Mouse (Mus musculus) yolk sac, embryonic 10.5 days (tissue): ENCODE results near the gene Lrrc49.

Experiments
- DNase-seq: peaks from one replicate; pipeline ENCODE4 v3.0.0-alpha.2; 2017; ENCODE audit warnings: low spot score

Gene Lrrc49

DNA sequence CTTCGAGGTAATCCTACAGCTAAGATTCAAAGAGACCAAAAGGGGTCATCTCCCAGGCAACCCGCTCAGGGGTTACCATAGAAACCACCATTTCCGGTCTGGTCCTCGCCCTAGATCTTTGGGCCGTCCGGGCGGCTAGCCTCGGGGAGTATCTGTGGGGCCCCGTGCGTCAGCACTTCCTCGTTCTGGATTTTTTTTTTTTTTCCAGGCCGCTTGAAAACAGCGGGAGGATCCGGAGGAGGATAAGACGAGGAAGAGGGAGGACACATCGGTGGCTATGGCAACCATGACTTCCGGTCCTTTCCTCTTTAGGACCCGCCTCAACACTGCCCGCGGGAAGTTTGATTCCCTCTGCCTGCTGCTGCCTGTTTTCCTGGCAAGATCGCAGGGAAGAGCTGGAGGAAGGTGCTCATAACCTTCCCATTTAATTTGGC is at the start of gene Lrrc49:
Lrrc49 (minus strand) TSS at position 268 of the 434 bp plus-strand sequence.
- peak; percentile 88 for DNase-seq

DNA sequence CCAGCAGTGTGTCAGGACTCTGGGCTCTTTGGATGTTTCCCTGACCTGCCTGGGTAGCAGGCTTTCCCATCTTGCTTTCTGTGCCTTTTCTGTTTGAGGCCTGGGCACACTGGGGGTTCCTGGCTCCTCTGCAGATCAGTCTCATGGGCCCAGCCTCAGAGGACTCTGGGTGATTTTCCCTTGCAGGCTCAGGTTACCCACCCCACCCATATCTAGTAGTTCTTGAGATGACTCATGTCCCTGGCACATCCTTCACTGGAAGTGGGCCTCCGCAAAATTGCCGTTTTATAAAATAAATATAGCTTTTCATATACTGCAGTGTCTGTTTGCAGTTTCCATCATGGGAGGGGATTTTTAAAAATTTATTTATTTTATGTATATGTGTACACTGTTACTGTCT is 46.4 kb upstream of the Lrrc49 start:
- no peak for DNase-seq

GRCm38 (mm10) chr9:60724968-60725367 is 37.0 kb upstream of the Lrrc49 start:
- DNase-seq = no peak

GRCm38 (mm10) chr9:60719687-60720086 is 31.7 kb upstream of the Lrrc49 start:
- no peak for DNase-seq

GRCm38 (mm10) chr9:60718284-60718683 is 30.3 kb upstream of the Lrrc49 start:
- peak; percentile 20 for DNase-seq

- DNase-seq = no peak
Measured at GRCm38 (mm10) chr9:60715828-60716227, 27.9 kb upstream of the Lrrc49 start.

- DNase-seq = no peak
Measured at GRCm38 (mm10) chr9:60715271-60715670, 27.3 kb upstream of the Lrrc49 start.

GRCm38 (mm10) chr9:60714191-60714590 is 26.2 kb upstream of the Lrrc49 start:
- no peak for DNase-seq

GRCm38 (mm10) chr9:60713616-60714015 is 25.7 kb upstream of the Lrrc49 start:
- no peak for DNase-seq

- peak; percentile 10 for DNase-seq
Measured at GRCm38 (mm10) chr9:60712771-60713541, 25.0 kb upstream of the Lrrc49 start, which contains the start of gene Larp6. Gene Larp6, plus strand, starts transcription at chr9:60712989.

DNA sequence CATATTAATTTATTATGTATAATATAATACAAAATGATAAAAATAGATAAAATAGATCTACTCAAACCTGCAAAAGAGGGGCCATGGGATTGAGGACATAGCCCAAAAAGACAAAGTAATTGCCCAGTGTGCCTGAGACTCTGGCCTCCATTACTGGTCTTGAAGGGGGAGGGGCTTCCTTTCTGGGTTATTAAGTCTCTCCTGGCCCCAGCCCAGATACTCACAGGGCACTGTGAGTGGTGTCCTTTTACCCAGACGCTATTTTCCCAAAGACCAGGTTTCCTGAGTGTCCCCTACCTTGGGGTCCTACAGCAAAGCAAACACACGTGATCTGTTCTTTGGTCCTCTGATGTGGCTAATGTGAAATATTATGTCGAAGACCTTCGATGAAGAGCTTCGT is 24.1 kb upstream of the Lrrc49 start:
- no peak for DNase-seq

- no peak for DNase-seq
Measured at GRCm38 (mm10) chr9:60709721-60710120, 21.8 kb upstream of the Lrrc49 start.

- no peak for DNase-seq
Measured at GRCm38 (mm10) chr9:60708606-60709005, 20.6 kb upstream of the Lrrc49 start.

DNA sequence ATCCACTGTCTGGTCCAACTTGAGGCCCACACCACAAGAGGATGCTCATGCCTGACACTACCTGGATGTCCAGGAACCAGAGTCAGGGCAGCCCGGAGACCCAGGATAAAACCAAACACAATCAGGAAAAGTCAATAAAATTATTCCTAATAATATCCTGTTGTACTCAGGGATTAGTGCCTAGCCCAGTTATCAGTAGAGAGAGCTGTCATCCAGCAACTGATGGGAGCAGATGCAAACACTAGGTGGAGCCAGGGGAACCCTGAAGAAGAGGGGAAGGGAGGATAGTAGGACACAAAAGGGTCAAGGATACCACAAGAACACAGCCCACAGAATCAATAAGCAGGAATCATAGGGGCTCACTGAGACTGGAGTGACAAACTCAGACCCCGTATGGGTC is 19.6 kb upstream of the Lrrc49 start:
- no peak for DNase-seq

GRCm38 (mm10) chr9:60699581-60700231 is 11.7 kb upstream of the Lrrc49 start:
- DNase-seq = no peak

GRCm38 (mm10) chr9:60696271-60696985 is 8.5 kb upstream of the Lrrc49 start:
- DNase-seq = no peak

- DNase-seq = no peak
Measured at GRCm38 (mm10) chr9:60693986-60694385, 6.0 kb upstream of the Lrrc49 start.

DNA sequence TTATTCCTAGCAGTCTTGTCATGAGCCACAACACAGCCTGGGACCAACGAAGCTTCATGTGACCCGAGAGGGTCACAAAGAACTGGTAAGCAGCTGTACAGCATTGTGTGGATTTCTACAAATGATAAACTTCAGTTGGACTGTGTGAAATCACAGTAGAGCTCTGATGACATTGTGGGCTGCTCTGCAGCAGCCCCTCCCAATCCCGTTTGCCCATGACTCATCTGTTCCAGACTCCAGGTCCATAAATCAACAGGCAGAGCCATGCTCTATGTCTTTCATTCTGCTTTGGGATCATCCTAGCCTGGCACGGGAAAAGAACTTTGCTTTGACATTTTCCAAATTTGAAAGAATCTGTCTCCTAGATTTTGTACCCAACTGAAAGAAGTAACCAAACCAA is 4.7 kb upstream of the Lrrc49 start:
- no peak for DNase-seq

DNA sequence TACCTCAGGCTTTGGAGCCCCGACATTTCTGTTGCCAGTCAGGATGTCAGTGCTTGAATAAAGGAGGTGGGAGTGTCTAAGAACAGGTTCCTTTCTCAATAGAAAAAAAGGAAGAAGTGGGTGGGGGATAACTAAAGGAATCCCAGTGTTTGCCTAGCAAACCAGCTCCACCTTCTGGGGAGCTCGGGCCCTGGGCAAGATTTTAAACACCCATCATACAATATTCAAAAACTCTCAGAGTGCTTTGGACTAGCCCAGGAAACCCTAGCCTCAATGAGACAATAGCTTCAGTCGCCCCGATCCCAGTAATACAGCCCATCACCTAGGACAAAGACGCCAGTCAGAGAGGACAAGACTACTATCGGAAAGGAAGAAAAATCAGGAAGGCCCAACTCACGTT is 543 bp downstream of the Lrrc49 start:
- no peak for DNase-seq

DNA sequence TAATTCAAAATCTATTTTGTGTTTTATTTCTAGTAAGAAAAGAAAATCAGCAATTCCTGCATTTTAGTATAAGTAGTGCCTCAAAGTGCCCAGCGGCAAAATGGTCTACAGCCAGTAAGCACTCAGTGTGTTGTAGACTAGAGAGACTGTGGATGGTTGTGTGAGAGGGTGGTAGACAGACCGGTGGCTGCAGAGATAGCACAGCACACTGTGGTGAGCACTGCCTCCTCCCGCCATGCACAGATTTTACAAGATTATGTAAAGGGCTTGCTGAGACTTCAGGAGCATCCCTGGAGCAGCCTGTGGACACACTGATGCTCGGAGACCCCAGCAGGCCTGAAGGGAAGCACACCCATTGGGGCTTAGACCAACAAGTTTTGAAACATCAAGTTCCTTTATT is 5.2 kb downstream of the Lrrc49 start:
- no peak for DNase-seq

DNA sequence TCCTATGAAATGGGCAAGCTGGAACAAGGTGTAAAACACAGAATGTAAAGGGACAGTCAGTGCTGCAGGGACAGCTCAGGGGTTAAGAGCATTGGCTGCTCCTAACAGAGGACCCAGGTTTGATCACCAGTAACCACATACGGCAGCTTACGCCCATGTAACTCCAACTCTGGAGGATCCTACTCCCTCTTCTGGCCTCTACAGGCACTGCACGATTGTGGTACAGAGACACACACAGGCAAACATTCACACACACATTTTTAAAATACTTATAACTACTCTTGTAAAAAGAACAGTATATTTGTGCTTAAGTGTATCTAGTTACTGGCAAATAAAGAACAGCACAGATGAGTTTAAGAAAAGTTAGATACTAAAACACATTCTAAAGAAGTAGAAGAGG is 7.0 kb downstream of the Lrrc49 start:
- DNase-seq = no peak

DNA sequence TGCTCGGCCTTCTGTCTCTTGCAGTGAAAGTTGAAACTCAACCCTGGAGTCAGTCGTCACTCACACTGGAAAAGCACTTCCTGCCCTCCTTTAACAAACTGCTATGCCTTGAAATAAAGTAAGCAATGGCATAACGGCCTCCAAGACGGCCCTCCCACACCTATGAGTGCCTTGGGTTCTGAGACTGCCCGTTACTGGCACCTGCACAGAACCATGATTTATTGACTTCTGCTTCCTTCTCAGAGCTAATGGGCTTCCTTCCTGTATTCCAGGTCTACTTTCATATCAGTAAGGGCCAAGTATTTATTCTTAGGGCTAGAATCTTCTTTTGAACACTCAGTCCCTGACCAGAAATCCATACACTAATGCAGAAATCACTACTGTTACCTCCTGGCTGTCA is 9.0 kb downstream of the Lrrc49 start:
- no peak for DNase-seq

DNA sequence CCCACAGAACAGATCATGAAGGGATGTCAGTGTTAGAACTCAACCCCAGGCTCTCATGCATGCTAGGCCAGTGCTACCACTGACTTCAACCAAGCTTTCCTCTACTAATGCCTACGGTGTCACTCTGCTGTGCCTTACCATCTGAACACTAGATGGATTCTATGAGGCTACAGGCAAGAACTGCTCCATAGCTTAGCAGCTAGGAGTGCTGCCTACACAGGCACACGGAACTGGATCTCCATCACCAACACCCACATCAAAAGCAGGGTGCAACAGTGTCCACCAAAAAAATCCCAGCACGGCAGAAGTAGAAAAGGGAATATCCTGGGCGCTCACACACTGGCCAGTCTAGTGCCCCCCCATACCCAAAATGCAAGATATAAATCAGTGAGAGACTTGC is 11.5 kb downstream of the Lrrc49 start:
- no peak for DNase-seq
